Mouse (Mus musculus) liver, postnatal 0 days (tissue): ENCODE measurements around the gene Mafg. TPM values are rescaled to one million over a fixed set of nuclear protein-coding genes. Genes with fewer than 3 reads are reported as not detected.
A peak's percentile ranks its signal among the peaks of the same experiment; 100 is the strongest.

Source experiments
- ATAC-seq: fragments of 200-750 bp; cut with Nextera tagmentation; 2 replicates; pipeline ENCODE4 v1.8.0; 2017; ENCODE audit warnings: mild to moderate bottlenecking, moderate library complexity
- DNase-seq: peaks from one replicate; pipeline ENCODE4 v3.0.0-alpha.2; 2016
- H3K27ac ChIP-seq: fragments of 300-500 bp; sonication (generic); 2 replicates; pipeline ENCODE4 v1.5.1; 2014; ENCODE audit warnings: antibody characterized with exemption, moderate library complexity, mild to moderate bottlenecking, low read depth
- H3K27me3 ChIP-seq: fragments of 300-500 bp; sonication (generic); 2 replicates; pipeline ENCODE4 v1.6.1; 2014; ENCODE audit warnings: low read length, control low read depth, mixed read lengths; ENCODE audit not compliant: insufficient read depth
- H3K36me3 ChIP-seq: fragments of 300-500 bp; sonication (generic); replicated peaks from 2 replicates; pipeline ENCODE4 v1.6.1; 2014; ENCODE audit warnings: mild to moderate bottlenecking, control low read depth, low read length, moderate library complexity, mixed read lengths; ENCODE audit not compliant: insufficient read depth
- H3K4me1 ChIP-seq: fragments of 300-500 bp; sonication (generic); 2 replicates; pipeline ENCODE4 v1.6.1; 2014; ENCODE audit warnings: antibody characterized with exemption, mild to moderate bottlenecking, control low read depth; ENCODE audit not compliant: insufficient read depth
- H3K4me2 ChIP-seq: fragments of 300-500 bp; sonication (generic); 2 replicates; pipeline ENCODE4 v1.6.1; 2014; ENCODE audit warnings: low read depth, mild to moderate bottlenecking, low read length, moderate library complexity, mixed read lengths
- H3K4me3 ChIP-seq: fragments of 300-500 bp; sonication (generic); 2 replicates; pipeline ENCODE4 v1.5.1; 2014; ENCODE audit warnings: low read depth, low read length
- H3K9ac ChIP-seq: fragments of 300-500 bp; sonication (generic); replicated peaks from 2 replicates; pipeline ENCODE4 v1.6.1; 2014; ENCODE audit warnings: mild to moderate bottlenecking, moderate library complexity
- H3K9me3 ChIP-seq: fragments of 300-500 bp; sonication (generic); 2 replicates; pipeline ENCODE4 v1.6.1; 2016; ENCODE audit warnings: mild to moderate bottlenecking, control low read depth, low read length, mixed read lengths
- CTCF ChIP-seq: sonication (generic); IDR thresholded peaks from 2 replicates; pipeline ENCODE4 v1.5.1; 2016; ENCODE audit warnings: antibody characterized with exemption, low read depth
- EP300 ChIP-seq: IDR thresholded peaks from 2 replicates; pipeline ENCODE4 v1.6.1; 2016; ENCODE audit warnings: antibody characterized with exemption, low read depth, mild to moderate bottlenecking
- WGBS: fragments of 180-500 bp; shearing (Covaris S2); extraction: QIAGEN DNeasy Blood & Tissue Kit; methylation state at CpG from one replicate; pipeline ENCODE4 v1.1.7; 2014; ENCODE audit not compliant: insufficient replicate concordance; 5-methylcytosine and 5-hydroxymethylcytosine counted together
- polyA plus RNA-seq: library from polyadenylated mRNA; unstranded; fragments of >200 nt; fragmentation: Nextera tagmentation; extraction: Ambion mirVana; gene quantifications from 2 replicates; pipeline ENCODE4 v1.2.1, GENCODE M21; 2015

Mafg gene
- polyA plus RNA-seq, 1 experiment from 2014 or later, result 35.8 TPM

DNA sequence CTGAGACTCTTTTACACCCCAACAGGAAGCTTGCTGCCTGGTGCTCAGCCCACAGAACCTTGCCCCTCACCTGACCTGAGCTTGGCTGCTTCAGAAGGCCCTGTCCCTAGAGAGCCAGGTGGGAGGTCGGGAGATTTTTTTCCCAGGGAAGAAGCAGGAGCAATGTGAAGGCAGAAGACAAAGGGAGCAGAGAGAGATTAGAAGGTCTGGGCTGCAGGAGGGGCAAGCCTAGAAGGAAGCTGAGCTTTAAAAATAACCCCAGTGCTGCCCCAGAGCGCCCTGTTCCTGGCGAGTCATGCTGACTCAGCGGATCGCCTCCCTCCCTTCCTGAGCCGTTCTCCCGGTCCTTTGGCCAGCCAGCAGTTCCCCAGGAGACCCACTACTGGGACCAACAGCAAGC lies 3.5 kb downstream of the Mafg start:
- ATAC-seq (peak; percentile 28), DNase-seq (peak; percentile 85)
- TF ChIP-seq EP300 (no peak), CTCF (no peak)
- 9% methylated on average over 7 of the region's 7 CpGs for WGBS
- Histone ChIP-seq H3K27ac (peak overlapping the region; percentile 99), H3K9ac (peak overlapping the region; percentile 98), H3K4me3 (peak overlapping the region; percentile 96), H3K27me3 (no peaks in the 10 kb centered on the region), H3K4me1 (peaks cover 77% of the 10 kb centered on the region), H3K4me2 (peak overlapping the region; percentile 84), H3K9me3 (no peaks in the 10 kb centered on the region), H3K36me3 (peaks cover 12% of the 10 kb centered on the region)

DNA sequence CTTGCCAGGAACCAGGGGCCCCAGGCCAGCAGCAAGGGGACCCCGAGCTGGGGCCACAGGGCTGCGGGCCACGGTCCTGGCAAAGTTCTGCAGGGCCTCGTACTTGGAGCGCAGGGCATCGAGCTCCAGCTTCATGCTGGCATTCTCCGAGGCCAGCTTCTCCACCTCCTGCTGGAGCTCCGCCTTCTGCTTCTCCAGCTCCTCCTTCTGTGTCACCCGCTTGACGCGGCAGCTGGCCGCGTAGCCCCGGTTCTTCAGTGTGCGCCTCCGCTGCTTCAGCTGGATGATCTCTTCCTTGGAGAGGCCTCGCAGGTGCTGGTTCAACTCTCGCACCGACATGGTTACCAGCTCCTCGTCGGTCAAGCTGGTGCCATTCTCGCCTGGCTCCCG lies 4.1 kb downstream of the Mafg start:
- H3K4me3 ChIP-seq, result peak overlapping the region; percentile 96
- no peaks in the 10 kb centered on the region for H3K27me3 ChIP-seq
- TF ChIP-seq EP300, result no peak
- no peak for TF ChIP-seq CTCF
- WGBS, result 31% methylated on average over 23 of the region's 23 CpGs
- peaks cover 75% of the 10 kb centered on the region for H3K4me1 ChIP-seq
- no peak for ATAC-seq
- H3K27ac ChIP-seq, result peak overlapping the region; percentile 99
- peaks cover 12% of the 10 kb centered on the region for H3K36me3 ChIP-seq
- peak overlapping the region; percentile 98 for H3K9ac ChIP-seq
- peak overlapping the region; percentile 84 for H3K4me2 ChIP-seq
- peak; percentile 81 for DNase-seq
- no peaks in the 10 kb centered on the region for H3K9me3 ChIP-seq

DNA sequence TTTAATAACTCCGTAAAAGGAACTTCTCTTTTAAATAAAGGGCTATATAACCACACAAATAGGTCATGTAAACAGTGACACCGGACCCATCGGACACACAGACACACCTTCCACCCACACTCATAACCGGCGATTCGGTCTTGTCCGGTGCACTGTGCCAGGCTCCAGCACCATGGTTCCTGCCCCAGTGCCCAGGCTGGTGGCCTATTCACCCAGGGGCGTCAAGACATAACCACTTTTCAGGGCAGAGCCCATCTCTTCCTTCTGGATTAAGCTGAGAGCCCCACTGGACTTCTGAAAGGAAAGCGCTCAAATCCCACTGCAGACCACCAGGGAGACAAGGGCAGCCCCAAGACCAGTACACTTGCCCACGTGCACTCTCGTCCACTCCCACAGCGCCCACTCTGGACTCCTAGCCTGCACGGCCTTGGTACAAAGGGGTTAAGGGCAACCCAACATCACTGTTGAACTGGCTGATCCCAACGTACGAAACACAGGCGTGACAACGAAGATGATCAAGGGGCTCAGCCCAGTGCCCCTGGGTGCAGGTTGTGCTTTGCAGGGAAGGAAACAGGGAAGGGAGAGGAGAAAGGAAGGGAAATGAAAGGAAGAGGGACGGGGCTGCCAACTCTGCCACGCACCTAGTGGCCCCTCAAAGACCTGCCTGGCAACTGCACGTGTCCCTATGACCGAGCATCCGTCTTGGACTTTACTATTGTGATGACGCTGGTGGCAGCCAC lies 4.6 kb downstream of the Mafg start:
- WGBS, result 79% methylated on average over 23 of the region's 23 CpGs
- no peak for TF ChIP-seq EP300
- TF ChIP-seq CTCF, result no peak
- H3K4me1 ChIP-seq, result peaks cover 74% of the 10 kb centered on the region
- H3K9ac ChIP-seq, result peak overlapping the region; percentile 98
- peak overlapping the region; percentile 99 for H3K27ac ChIP-seq
- H3K36me3 ChIP-seq, result peaks cover 12% of the 10 kb centered on the region
- peak overlapping the region; percentile 96 for H3K4me3 ChIP-seq
- peak; percentile 27 for DNase-seq
- H3K4me2 ChIP-seq, result peak overlapping the region; percentile 84
- no peak for ATAC-seq
- no peaks in the 10 kb centered on the region for H3K9me3 ChIP-seq
- no peaks in the 10 kb centered on the region for H3K27me3 ChIP-seq

DNA sequence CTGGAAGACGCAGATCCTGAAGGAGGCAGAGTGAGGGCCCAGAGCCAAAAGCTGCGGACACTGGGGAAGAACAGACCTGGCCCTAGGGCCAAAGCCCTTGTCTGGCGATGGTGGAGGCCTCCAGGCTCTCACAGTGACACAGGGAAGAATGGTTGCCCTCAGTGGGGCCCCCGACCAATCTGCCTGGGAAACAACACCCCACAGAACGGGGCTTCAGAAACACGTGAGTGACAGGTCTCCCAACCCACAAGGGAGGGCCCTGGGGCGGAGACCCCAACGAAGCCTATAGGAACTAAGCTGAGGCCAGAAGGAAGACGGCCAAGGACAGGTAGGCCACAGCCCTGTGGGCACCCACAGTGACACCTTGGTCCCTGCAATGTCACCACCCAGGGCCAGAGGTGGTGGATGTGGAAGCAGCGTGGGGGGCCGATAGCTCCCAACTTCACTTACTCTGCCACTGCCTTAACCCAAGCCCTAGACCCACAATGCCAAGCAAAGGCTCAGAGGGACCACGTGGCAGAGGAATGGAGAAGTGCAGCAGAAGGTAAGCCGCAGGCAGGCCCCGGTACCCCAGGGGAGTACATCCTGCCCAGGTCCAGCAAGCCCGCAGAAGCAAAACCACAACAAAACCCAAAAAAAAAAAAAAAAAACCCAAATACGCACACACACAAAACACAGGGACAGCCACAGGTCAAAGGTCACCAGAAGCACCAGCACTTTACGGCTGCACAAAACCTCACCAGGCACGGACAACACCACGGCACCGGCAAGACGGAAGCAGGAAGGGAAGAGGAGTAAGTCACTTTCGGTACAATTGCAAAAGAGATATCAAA lies 5.7 kb downstream of the Mafg start:
- no peak for TF ChIP-seq EP300
- no peak for TF ChIP-seq CTCF
- peaks cover 77% of the 10 kb centered on the region for H3K4me1 ChIP-seq
- peak overlapping the region; percentile 96 for H3K4me3 ChIP-seq
- peaks cover 21% of the 10 kb centered on the region for H3K36me3 ChIP-seq
- H3K9me3 ChIP-seq, result no peaks in the 10 kb centered on the region
- H3K9ac ChIP-seq, result peak overlapping the region; percentile 42; the same call in 1 of the 2 replicates
- WGBS, result 33% methylated on average over 22 of the region's 22 CpGs
- H3K4me2 ChIP-seq, result peak overlapping the region; percentile 84
- peak overlapping the region; percentile 99 for H3K27ac ChIP-seq
- DNase-seq, result peak; percentile 66
- no peak for ATAC-seq
- no peaks in the 10 kb centered on the region for H3K27me3 ChIP-seq

DNA sequence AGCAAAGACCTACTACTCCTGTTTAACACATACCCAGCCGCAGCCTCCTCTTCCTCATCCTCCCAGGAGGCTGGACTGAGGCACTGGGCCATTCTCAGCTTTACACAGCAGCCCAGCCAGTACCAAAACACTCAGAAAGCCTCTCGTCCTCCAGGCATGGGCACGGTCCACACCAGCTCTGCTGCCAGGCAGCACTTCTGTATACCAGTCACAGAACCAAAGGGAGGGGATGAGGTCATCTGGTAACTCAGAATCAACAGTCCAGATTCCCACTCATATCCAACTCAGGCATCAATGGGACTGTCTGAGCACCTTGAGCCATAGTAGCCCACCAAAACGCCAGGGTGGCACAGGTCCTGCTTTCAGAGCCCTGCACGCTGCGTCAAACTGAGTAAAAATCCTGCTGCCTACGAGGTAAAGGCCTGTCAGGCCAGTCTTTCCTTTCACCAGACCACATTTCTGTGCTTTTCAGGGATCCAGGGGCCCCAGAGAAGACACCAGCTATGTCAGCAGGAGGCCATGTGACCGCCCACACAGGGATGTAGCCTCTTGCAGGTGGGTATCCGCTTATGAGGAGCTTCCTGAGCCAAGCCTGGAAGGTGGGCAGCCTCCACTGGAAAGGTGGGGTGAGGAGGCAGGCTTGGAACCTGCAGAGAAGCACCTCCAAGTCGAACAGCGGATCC lies 6.5 kb downstream of the Mafg start:
- peaks cover 73% of the 10 kb centered on the region for H3K4me1 ChIP-seq
- H3K27ac ChIP-seq, result peak overlapping the region; percentile 99
- H3K4me2 ChIP-seq, result peak overlapping the region; percentile 84
- peak overlapping the region; percentile 42; the same call in 1 of the 2 replicates for H3K9ac ChIP-seq
- H3K36me3 ChIP-seq, result peaks cover 27% of the 10 kb centered on the region
- TF ChIP-seq EP300 (no peak), CTCF (no peak)
- WGBS, result 85% methylated on average over 11 of the region's 11 CpGs
- H3K27me3 ChIP-seq, result no peaks in the 10 kb centered on the region
- no peak for ATAC-seq
- no peak overlapping the region for H3K4me3 ChIP-seq
- H3K9me3 ChIP-seq, result no peaks in the 10 kb centered on the region
- DNase-seq, result no peak
